Comparison of ENCODE assay signal across 8 mouse cellular contexts in the genomic region with DNA sequence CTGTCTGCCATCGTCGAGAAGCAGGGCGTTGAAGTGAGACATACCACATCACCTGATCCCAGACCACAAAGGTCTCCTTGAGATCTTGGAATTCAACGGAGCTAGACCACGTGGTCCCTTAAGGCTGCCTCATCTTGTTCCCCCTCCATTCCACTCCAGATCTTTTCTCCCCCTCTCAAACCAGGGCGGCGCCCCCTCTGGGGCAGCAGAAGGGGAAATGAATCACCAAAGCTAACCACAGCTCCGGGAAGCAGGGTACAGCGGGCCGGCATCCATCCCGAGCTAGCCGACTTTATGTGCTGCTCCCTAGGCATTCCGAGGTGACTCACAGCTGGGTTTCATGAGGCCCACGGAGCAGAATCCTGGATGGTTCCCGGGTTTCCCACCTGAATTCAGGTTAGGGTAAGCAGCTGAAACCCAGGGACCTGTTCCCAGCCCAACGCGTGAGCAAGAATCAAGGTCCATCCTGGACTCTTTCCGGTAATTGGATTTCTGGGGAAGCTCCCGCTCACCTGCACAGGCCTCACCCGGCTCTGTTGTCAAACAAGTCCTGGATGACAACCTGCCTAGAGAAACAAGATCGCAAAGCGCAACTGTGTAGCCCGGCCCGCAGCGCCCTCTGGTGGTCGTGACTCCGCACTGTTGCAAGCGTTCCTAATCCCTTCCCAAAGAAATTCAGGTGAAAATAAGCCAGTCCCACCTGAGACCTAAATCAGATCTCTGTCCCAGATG. TPM values are rescaled to one million over a fixed set of nuclear protein-coding genes. Genes with fewer than 3 reads are reported as not detected.
A peak's percentile ranks its signal among the peaks of the same experiment; 100 is the strongest.
DNase-seq lines count a peak whose midpoint lies in the region; ATAC-seq and TF ChIP-seq lines count a peak whose summit lies in the region.

A gene (minus strand): TSS at position 556 of the 732 bp plus-strand sequence.

- peak; percentile 98 for DNase-seq in 416B (ENCODE audit: low read depth)
- peak; percentile 61 to 66 for DNase-seq in adrenal gland, postnatal 4 days (ENCODE audit: low spot score in 2 of 2)
- DNase-seq in heart, adult 9 months (ENCODE audit: low spot score in 2 of 2) = peak; percentile 74 to 78
- peak; percentile 83 for DNase-seq in kidney, adult 9 months
- peak; percentile 86 for DNase-seq in midbrain, postnatal 0 days (ENCODE audit: low spot score)
- peak; percentile 68 to 86 for DNase-seq in spleen, postnatal 10 days (ENCODE audit: low spot score in 2 of 2)

- peak within 1 kb of the TSS; percentile 63 for H3K4me3 ChIP-seq in embryonic facial prominence, embryonic 15.5 days (replicated peaks)
- H3K4me3 ChIP-seq in limb, embryonic 15.5 days = peak within 1 kb of the TSS; percentile 53
- peak within 1 kb of the TSS; percentile 56 for H3K4me3 ChIP-seq in midbrain, postnatal 0 days (ENCODE audit: low read depth, low read length)

- TF ChIP-seq CTCF in midbrain, postnatal 0 days (IDR thresholded peaks at IDR 0.05) = peak; percentile 97

- ATAC-seq in embryonic facial prominence, embryonic 15.5 days (ENCODE audit: insufficient number of reproducible peaks, low FRiP score, low TSS enrichment, low read depth) = peak; percentile 78
- ATAC-seq in limb, embryonic 15.5 days (ENCODE audit: insufficient number of reproducible peaks, low FRiP score, low TSS enrichment, low read depth) = peak; percentile 77
- peak; percentile 59 for ATAC-seq in midbrain, postnatal 0 days (ENCODE audit: low FRiP score)

- H3K4me2 ChIP-seq in embryonic facial prominence, embryonic 15.5 days (replicated peaks) = peak within 1 kb of the TSS; percentile 88
- peak within 1 kb of the TSS; percentile 74 for H3K4me2 ChIP-seq in limb, embryonic 15.5 days
- H3K4me2 ChIP-seq in midbrain, postnatal 0 days (ENCODE audit: low read depth, low read length, poor library complexity, severe bottlenecking) = peak within 1 kb of the TSS; percentile 95

- WGBS in embryonic facial prominence, embryonic 15.5 days = under 1% methylated on average over 28 of the region's 28 CpGs
- under 1% methylated on average over 27 of the region's 28 CpGs for WGBS in limb, embryonic 15.5 days
- WGBS in midbrain, postnatal 0 days = under 1% methylated on average over 28 of the region's 28 CpGs

- H3K9me3 ChIP-seq in embryonic facial prominence, embryonic 15.5 days (replicated peaks) = no peaks in the 10 kb centered on the region
- H3K9me3 ChIP-seq in limb, embryonic 15.5 days = no peaks in the 10 kb centered on the region
- no peaks in the 10 kb centered on the region for H3K9me3 ChIP-seq in midbrain, postnatal 0 days (ENCODE audit: low read length)

- peak within 1 kb of the TSS; percentile 93 for H3K27ac ChIP-seq in embryonic facial prominence, embryonic 15.5 days (replicated peaks)
- peak within 1 kb of the TSS; percentile 88 for H3K27ac ChIP-seq in limb, embryonic 15.5 days
- H3K27ac ChIP-seq in midbrain, postnatal 0 days (ENCODE audit: low read depth, low read length) = peak within 1 kb of the TSS; percentile 82

- H3K9ac ChIP-seq in embryonic facial prominence, embryonic 15.5 days = peak within 1 kb of the TSS; percentile 44
- H3K9ac ChIP-seq in limb, embryonic 15.5 days = peak within 1 kb of the TSS; percentile 39
- H3K9ac ChIP-seq in midbrain, postnatal 0 days (replicated peaks; ENCODE audit: low read length, poor library complexity, severe bottlenecking) = peak within 1 kb of the TSS; percentile 76

- no peaks in the 10 kb centered on the region for H3K27me3 ChIP-seq in embryonic facial prominence, embryonic 15.5 days
- peaks cover 7% of the 10 kb centered on the region for H3K27me3 ChIP-seq in limb, embryonic 15.5 days
- no peaks in the 10 kb centered on the region for H3K27me3 ChIP-seq in midbrain, postnatal 0 days (ENCODE audit: insufficient read depth, low read length)

- H3K36me3 ChIP-seq in embryonic facial prominence, embryonic 15.5 days = no peaks in the 10 kb centered on the region
- no peaks in the 10 kb centered on the region for H3K36me3 ChIP-seq in limb, embryonic 15.5 days
- no peaks in the 10 kb centered on the region for H3K36me3 ChIP-seq in midbrain, postnatal 0 days (ENCODE audit: insufficient read depth, low read length)

- H3K4me1 ChIP-seq in embryonic facial prominence, embryonic 15.5 days = peaks cover 42% of the 10 kb centered on the region
- peaks cover 35% of the 10 kb centered on the region for H3K4me1 ChIP-seq in limb, embryonic 15.5 days
- H3K4me1 ChIP-seq in midbrain, postnatal 0 days (ENCODE audit: insufficient read depth, low read length) = peaks cover 25% of the 10 kb centered on the region

RNA-seq across cellular contexts. Expression of the gene that starts here (rescaled TPM):
- 1 to 10 TPM; 5.8 to 7.8 TPM for total RNA-seq in adrenal gland, postnatal 4 days (2021)
- polyA plus RNA-seq in embryonic facial prominence, embryonic 15.5 days (2015; fragmentation: Nextera tagmentation; extraction: Ambion mirVana) = 9.4 and 9.9 TPM in 2 replicates
- polyA plus RNA-seq in limb, embryonic 15.5 days (2015; fragmentation: Nextera tagmentation; extraction: Ambion mirVana) = 6.7 and 9.2 TPM in 2 replicates
- total RNA-seq in midbrain, postnatal 0 days (2014; rRNA removed) = 48.2 and 56.5 TPM in 2 replicates
- polyA plus RNA-seq in midbrain, postnatal 0 days (2015; fragmentation: Nextera tagmentation; extraction: Ambion mirVana) = 27.3 and 27.4 TPM in 2 replicates

Comparison
In these comparisons a context has a peak if more than half of its experiments do, and no peak if none do; other contexts are left out.
1. Peak in every context shown above with its lines: DNase-seq, ATAC-seq, H3K4me3 ChIP-seq and H3K27ac ChIP-seq.